ENCODE assay signal across 10 mouse cellular contexts in genomic region chr11:21164994-21165560, GRCm38 (mm10).
A peak's percentile ranks its signal among the peaks of the same experiment; 100 is the strongest.
DNase-seq lines count a peak whose midpoint lies in the region.
"Had no signal": no experiment of that assay in that cellular context is flagged by ENCODE, and none has a peak within 500 bp of the region (broad histone marks: within the 10 kb centered on the region; RNA-seq: fewer than 3 reads in every experiment).

No protein-coding gene starts in this region.

- peak; percentile 30 to 45 for DNase-seq in cerebellum, postnatal 10 days
- no peak for DNase-seq in cerebellum, adult 9-10 months
- DNase-seq in kidney, postnatal 10 days: peak; percentile 32
- no peak for DNase-seq in kidney, adult 11 months
- peak; percentile 17 for DNase-seq in testis, postnatal 14 days (ENCODE audit: low spot score)
- no peak for DNase-seq in testis, postnatal 10 days (ENCODE audit: low spot score)
- no peak for DNase-seq in Muller cell, postnatal 12 days (ENCODE audit: inconsistent ontology term)
- DNase-seq in thymus, postnatal 36 days: no peak
- DNase-seq: adrenal gland, postnatal 36 days; cerebellum, adult 18-20 months had no signal

Comparison
In these comparisons a context has a peak if more than half of its experiments do, and no peak if none do; other contexts are left out.
1. DNase-seq: peak in cerebellum, postnatal 10 days (2 of 2), kidney, postnatal 10 days (single experiment) and testis, postnatal 14 days (single experiment); none in cerebellum, adult 9-10 months (single experiment), kidney, adult 11 months (single experiment), testis, postnatal 10 days (single experiment), Muller cell, postnatal 12 days (single experiment) and thymus, postnatal 36 days (0 of 2).